Mouse (Mus musculus): ENCODE results near the gene Lclat1.

- no peak for TF ChIP-seq POLR2A (IDR thresholded peaks at IDR 0.05; ENCODE audit: borderline replicate concordance, insufficient read depth, low read length)
- no peak for TF ChIP-seq CTCF (IDR thresholded peaks at IDR 0.05; ENCODE audit: borderline replicate concordance, insufficient read depth, low read depth, low read length)
Measured at GRCm38 (mm10) chr17:73203642-73204332, 96.0 kb downstream of the Lclat1 start.

Measured in cerebellum, adult 2 months (tissue).